Comparison of ENCODE assay signal across 8 mouse cellular contexts in the genomic region with DNA sequence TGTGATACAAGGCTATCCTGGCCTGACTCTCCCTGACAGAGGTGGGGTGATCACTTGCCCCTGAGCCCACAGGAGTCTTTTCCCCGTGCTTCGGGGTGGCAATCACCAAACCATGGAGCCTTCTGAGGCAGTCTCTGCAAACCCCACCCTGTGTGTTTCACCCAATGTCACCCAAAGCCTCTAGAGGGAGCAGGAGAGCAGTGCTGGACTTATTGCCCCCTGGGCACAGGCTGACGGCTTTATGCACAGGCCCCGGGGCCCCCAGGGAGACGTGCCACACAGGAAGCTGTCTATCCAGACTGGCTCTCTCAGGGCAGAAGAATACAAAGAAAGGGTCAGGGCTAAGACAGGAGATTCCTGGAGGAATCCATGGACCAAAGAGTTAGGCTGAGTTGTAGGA. TPM values are rescaled to one million over a fixed set of nuclear protein-coding genes. Genes with fewer than 3 reads are reported as not detected.
DNase-seq lines count a peak whose midpoint lies in the region; ATAC-seq and TF ChIP-seq lines count a peak whose summit lies in the region.

No protein-coding gene starts in this region.

- TF ChIP-seq CTCF in G1E (IDR thresholded peaks at IDR 0.05; ENCODE audit: low read depth, low read length) = peak; percentile 54

- no peak overlapping the region for H3K4me3 ChIP-seq in G1E (ENCODE audit: low read depth, low read length)

- peaks cover 29% of the 10 kb centered on the region for H3K27me3 ChIP-seq in G1E (ENCODE audit: insufficient read depth, low read length)

- peaks cover 2% of the 10 kb centered on the region for H3K36me3 ChIP-seq in G1E (replicated peaks)

- intact Hi-C loops in left cerebral cortex, postnatal 10 days (cut with DNase I) = no loop called here

- no peaks in the 10 kb centered on the region for H3K9me3 ChIP-seq in G1E (replicated peaks)

- peaks cover 13% of the 10 kb centered on the region for H3K4me1 ChIP-seq in G1E (ENCODE audit: insufficient read depth, low read depth, low read length)

- no peak; the same call in 1 of the 2 replicates for ATAC-seq in G1E (ENCODE audit: extremely low read depth, insufficient number of reproducible peaks, low FRiP score, poor library complexity, severe bottlenecking)
- peak; percentile 44 to 57; a peak in 3 of 4 replicates for ATAC-seq in hematopoietic stem cell, adult 5-6 weeks (replicated peaks in 1 of 2; ENCODE audit: insufficient read depth in 1 of 2, low FRiP score in 2 of 2, low TSS enrichment in 1 of 2, low read depth in 1 of 2, poor library complexity in 2 of 2, severe bottlenecking in 2 of 2)

- peak; percentile 54 for DNase-seq in kidney, adult 18-20 months
- no peak for DNase-seq in kidney, adult 11 months
- DNase-seq in G1E (ENCODE audit: low spot score) = peak; percentile 66
- peak; percentile 79 for DNase-seq in lung, postnatal 10 days
- DNase-seq in thymus, postnatal 4 days = peak; percentile 69
- DNase-seq in left cerebral cortex, postnatal 10 days (ENCODE audit: extremely low spot score in 1 of 2, low spot score in 2 of 2) = no peak
- no peak for DNase-seq in right cerebral cortex, postnatal 14 days

RNA-seq across cellular contexts. Expression of gene Vegfa, which starts 9.1 kb away (rescaled TPM):
- total RNA-seq in G1E (2014; fragmentation: Nextera tagmentation) (106 and 145 TPM in 2 replicates), G1E (2017) (94.1 and 120 TPM in 2 replicates)
- polyA plus RNA-seq in G1E (2012) = 51.6 and 56.0 TPM in 2 replicates
- 29.6 and 53.8 TPM in 2 replicates for total RNA-seq in hematopoietic stem cell, adult 5-6 weeks (2017)
- total RNA-seq in left cerebral cortex, postnatal 10 days (2021) = 10 to 100 TPM; 73.6 to 82.9 TPM

Comparison
In these comparisons a context has a peak if more than half of its experiments do, and no peak if none do; other contexts are left out.
1. DNase-seq: peak in kidney, adult 18-20 months (single experiment), G1E (single experiment), lung, postnatal 10 days (single experiment) and thymus, postnatal 4 days (single experiment); none in kidney, adult 11 months (single experiment), left cerebral cortex, postnatal 10 days (0 of 2) and right cerebral cortex, postnatal 14 days (single experiment).